In genomic region chr3:136426539-136427194, GRCm38 (mm10) we compare ENCODE assay signal across 11 mouse cellular contexts.
DNase-seq lines count a peak whose midpoint lies in the region; ATAC-seq and TF ChIP-seq lines count a peak whose summit lies in the region.
"Had no signal": no experiment of that assay in that cellular context is flagged by ENCODE, and none has a peak within 500 bp of the region (broad histone marks: within the 10 kb centered on the region; RNA-seq: fewer than 3 reads in every experiment).

No protein-coding gene starts in this region.

- H3K27me3 ChIP-seq in kidney, embryonic 16.5 days (ENCODE audit: insufficient read depth, low read length) = no peaks in the 10 kb centered on the region
- no peaks in the 10 kb centered on the region for H3K27me3 ChIP-seq in heart, adult 2 months (ENCODE audit: control insufficient read depth, insufficient read depth, low read length)

- no peak for TF ChIP-seq CTCF in heart, adult 2 months (IDR thresholded peaks at IDR 0.05)

- intact Hi-C loops in heart, adult 2 months (cut with DNase I) = no loop called here

- no peaks in the 10 kb centered on the region for H3K9me3 ChIP-seq in kidney, embryonic 16.5 days (ENCODE audit: low read length)

- H3K9ac ChIP-seq in kidney, embryonic 16.5 days (replicated peaks; ENCODE audit: low read length) = no peak overlapping the region
- no peak overlapping the region for H3K9ac ChIP-seq in heart, adult 2 months (ENCODE audit: low read depth, low read length)

- no peak for TF ChIP-seq EP300 in heart, adult 2 months (IDR thresholded peaks at IDR 0.05; ENCODE audit: insufficient read depth, low read depth, low read length)

- no peaks in the 10 kb centered on the region for H3K36me3 ChIP-seq in kidney, embryonic 16.5 days (ENCODE audit: insufficient read depth, low read length)
- no peaks in the 10 kb centered on the region for H3K36me3 ChIP-seq in heart, adult 2 months (ENCODE audit: control insufficient read depth, insufficient read depth, low read length)

- DNase-seq in kidney, adult 18-20 months = no peak
- peak; percentile 34 to 46 for DNase-seq in heart, adult 2 months
- peak; percentile 7 for DNase-seq in kidney, postnatal 14 days
- no peak for DNase-seq in cerebellum, postnatal 4 days (ENCODE audit: low spot score in 2 of 2)
- no peak for DNase-seq in left cerebral cortex, adult 9 months (ENCODE audit: low spot score in 2 of 2)
- DNase-seq in cerebellum, postnatal 36 days = no peak
- DNase-seq: cerebellum, adult 18-20 months; retina, postnatal 1 day had no signal

- H3K4me1 ChIP-seq in kidney, embryonic 16.5 days (ENCODE audit: insufficient read depth, low read length) = no peaks in the 10 kb centered on the region; the same call in 1 of the 2 replicates
- H3K4me1 ChIP-seq in heart, adult 2 months (ENCODE audit: control insufficient read depth, insufficient read depth, low read length) = peaks cover 1% of the 10 kb centered on the region; the same call in 1 of the 2 replicates

- WGBS in kidney, embryonic 16.5 days = 53% methylated on average over 8 of the region's 8 CpGs
- 31% methylated on average over 8 of the region's 8 CpGs for whole genome bisulfite sequencing in heart, adult 2 months

- no peak overlapping the region for H3K4me3 ChIP-seq in kidney, embryonic 16.5 days (ENCODE audit: low read length)
- H3K4me3 ChIP-seq in heart, adult 2 months = no peak overlapping the region

- H3K79me2 ChIP-seq in heart, adult 2 months (replicated peaks; ENCODE audit: control insufficient read depth, insufficient read depth, low read length) = no peaks in the 10 kb centered on the region; the same call in 1 of the 2 replicates

- H3K4me2 ChIP-seq in kidney, embryonic 16.5 days (replicated peaks; ENCODE audit: low read depth, low read length) = no peak overlapping the region

- TF ChIP-seq POLR2A in heart, adult 2 months (IDR thresholded peaks at IDR 0.05; ENCODE audit: insufficient read depth, low read depth, low read length) = no peak

- no peak overlapping the region for H3K27ac ChIP-seq in kidney, embryonic 16.5 days (ENCODE audit: low read length)
- H3K27ac ChIP-seq in heart, adult 2 months = no peak overlapping the region
- H3K27ac ChIP-seq: hindbrain, postnatal 0 days had no signal

- peak; percentile 76 for ATAC-seq in kidney, embryonic 16.5 days (ENCODE audit: low FRiP score, low TSS enrichment)
- peak; percentile 89 for ATAC-seq in megakaryocyte progenitor cell, adult 5-6 weeks (replicated peaks; ENCODE audit: poor library complexity)
- ATAC-seq: hindbrain, postnatal 0 days had no signal

Comparison
In these comparisons a context has a peak if more than half of its experiments do, and no peak if none do; other contexts are left out.
1. DNase-seq: peak in heart, adult 2 months (2 of 2) and kidney, postnatal 14 days (single experiment); none in kidney, adult 18-20 months (single experiment), cerebellum, postnatal 4 days (0 of 2), left cerebral cortex, adult 9 months (0 of 2) and cerebellum, postnatal 36 days (0 of 2).